In the genomic region with DNA sequence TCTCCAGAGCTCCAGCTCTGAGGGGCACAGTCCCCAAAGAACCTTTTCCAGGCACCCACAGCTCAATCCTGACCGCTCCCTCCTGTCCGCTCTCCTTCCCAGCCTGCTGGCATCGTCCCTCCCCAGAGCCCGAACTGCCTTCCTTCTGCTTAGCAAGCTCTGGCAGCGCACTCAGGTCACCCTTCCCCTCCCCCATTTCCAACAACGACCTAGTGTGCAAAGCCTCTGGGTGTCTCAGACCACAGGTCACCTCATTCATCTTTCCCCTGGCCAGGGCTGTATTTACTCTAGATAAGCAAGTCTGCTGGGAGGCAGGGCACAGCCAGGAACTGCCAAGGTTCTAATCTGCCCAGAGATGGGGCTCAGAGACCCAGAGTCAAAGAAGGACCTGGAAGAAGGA, we compare ENCODE assay signal across 14 mouse cellular contexts. TPM values are rescaled to one million over a fixed set of nuclear protein-coding genes. Genes with fewer than 3 reads are reported as not detected.
DNase-seq lines count a peak whose midpoint lies in the region; ATAC-seq lines count a peak whose summit lies in the region.
"Had no signal": no experiment of that assay in that cellular context is flagged by ENCODE, and none has a peak within 500 bp of the region (broad histone marks: within the 10 kb centered on the region; RNA-seq: fewer than 3 reads in every experiment).

No protein-coding gene starts in this region.

- no peak overlapping the region for H3K9ac ChIP-seq in liver, embryonic 11.5 days (ENCODE audit: low read depth, low read length)
- H3K9ac ChIP-seq in hindbrain, embryonic 16.5 days (ENCODE audit: low read depth, low read length) = no peak overlapping the region
- H3K9ac ChIP-seq: limb, embryonic 15.5 days had no signal

- peak; percentile 22 for DNase-seq in embryo, embryonic 9.5 days (ENCODE audit: extremely low spot score)
- no peak for DNase-seq in embryo, embryonic 10 days (ENCODE audit: low spot score)
- no peak for DNase-seq in heart, embryonic 10.5 days (ENCODE audit: low spot score)
- DNase-seq in liver, embryonic 11.5 days (ENCODE audit: low spot score) = peak; percentile 46
- DNase-seq in lung, postnatal 36 days = peak; percentile 18
- DNase-seq in kidney, postnatal 36 days = no peak
- DNase-seq in natural killer cell, adult 2 months (ENCODE audit: low spot score in 2 of 2) = no peak
- DNase-seq: B cell, adult 2 months; gastrocnemius, postnatal 10 days; thymus, postnatal 4 days had no signal

- peak overlapping the region; percentile 84 for H3K27ac ChIP-seq in heart, embryonic 10.5 days
- no peak overlapping the region; the same call in 1 of the 2 replicates for H3K27ac ChIP-seq in liver, embryonic 11.5 days (ENCODE audit: low read depth, low read length)
- H3K27ac ChIP-seq in hindbrain, embryonic 16.5 days (ENCODE audit: low read depth, low read length) = no peak overlapping the region
- H3K27ac ChIP-seq: limb, embryonic 15.5 days had no signal

- 21% methylated on average over 6 of the region's 6 CpGs for WGBS in heart, embryonic 10.5 days
- WGBS in liver, embryonic 11.5 days = 28% methylated on average over 6 of the region's 6 CpGs
- 48% methylated on average over 6 of the region's 6 CpGs for WGBS in hindbrain, embryonic 16.5 days

- H3K36me3 ChIP-seq in heart, embryonic 10.5 days = no peaks in the 10 kb centered on the region
- no peaks in the 10 kb centered on the region for H3K36me3 ChIP-seq in liver, embryonic 11.5 days (ENCODE audit: control insufficient read depth, insufficient read depth, low read length)
- no peaks in the 10 kb centered on the region for H3K36me3 ChIP-seq in hindbrain, embryonic 16.5 days (ENCODE audit: control insufficient read depth, insufficient read depth, low read length)
- H3K36me3 ChIP-seq: limb, embryonic 15.5 days had no signal

- peak; percentile 45; the same call in 1 of the 2 replicates for ATAC-seq in liver, embryonic 11.5 days (replicated peaks; ENCODE audit: low FRiP score)
- ATAC-seq in hindbrain, embryonic 16.5 days = no peak
- ATAC-seq: inflammation-experienced regulatory T-cells, adult 6 months; Patski had no signal

- H3K27me3 ChIP-seq in heart, embryonic 10.5 days (ENCODE audit: insufficient read depth, poor library complexity, severe bottlenecking) = peaks cover 12% of the 10 kb centered on the region
- peaks cover 5% of the 10 kb centered on the region; the same call in 1 of the 2 replicates for H3K27me3 ChIP-seq in liver, embryonic 11.5 days (replicated peaks; ENCODE audit: control insufficient read depth, insufficient read depth, low read length)
- no peaks in the 10 kb centered on the region for H3K27me3 ChIP-seq in hindbrain, embryonic 16.5 days (replicated peaks; ENCODE audit: control insufficient read depth, insufficient read depth, low read length)

- H3K4me1 ChIP-seq in heart, embryonic 10.5 days = peaks cover 72% of the 10 kb centered on the region
- peaks cover 25% of the 10 kb centered on the region for H3K4me1 ChIP-seq in liver, embryonic 11.5 days (replicated peaks; ENCODE audit: control insufficient read depth, insufficient read depth, low read length)
- H3K4me1 ChIP-seq in hindbrain, embryonic 16.5 days (ENCODE audit: control insufficient read depth, insufficient read depth, low read depth, low read length) = peaks cover 8% of the 10 kb centered on the region

- H3K4me3 ChIP-seq in heart, embryonic 10.5 days = no peak overlapping the region
- H3K4me3 ChIP-seq in liver, embryonic 11.5 days (ENCODE audit: low read depth, low read length) = no peak overlapping the region
- no peak overlapping the region for H3K4me3 ChIP-seq in hindbrain, embryonic 16.5 days (ENCODE audit: low read length)
- H3K4me3 ChIP-seq: limb, embryonic 15.5 days had no signal

- no peaks in the 10 kb centered on the region for H3K9me3 ChIP-seq in heart, embryonic 10.5 days
- H3K9me3 ChIP-seq in liver, embryonic 11.5 days (ENCODE audit: control insufficient read depth, low read length) = no peaks in the 10 kb centered on the region
- H3K9me3 ChIP-seq in hindbrain, embryonic 16.5 days (ENCODE audit: control insufficient read depth, low read length) = no peaks in the 10 kb centered on the region
- H3K9me3 ChIP-seq: limb, embryonic 15.5 days had no signal

- peak overlapping the region; percentile 16 for H3K4me2 ChIP-seq in liver, embryonic 11.5 days
- no peak overlapping the region for H3K4me2 ChIP-seq in hindbrain, embryonic 16.5 days (ENCODE audit: low read length)
- H3K4me2 ChIP-seq: limb, embryonic 15.5 days had no signal

RNA-seq across cellular contexts. Expression of a gene that starts 27.4 kb away (rescaled TPM):
- 17.0 and 34.2 TPM in 2 replicates for polyA plus RNA-seq in heart, embryonic 10.5 days (2016; fragmentation: Nextera tagmentation; extraction: Ambion mirVana)
- 0.75 and 1.6 TPM in 2 replicates for polyA plus RNA-seq in liver, embryonic 11.5 days (2014; fragmentation: Nextera tagmentation; extraction: Ambion mirVana)
- polyA plus RNA-seq in hindbrain, embryonic 16.5 days (2015; fragmentation: Nextera tagmentation; extraction: Ambion mirVana) = 8.0 and 10.6 TPM in 2 replicates
- polyA plus RNA-seq: Patski had no signal

RNA-seq across cellular contexts. Expression of a gene that starts 32.3 kb away (rescaled TPM):
- polyA plus RNA-seq in heart, embryonic 10.5 days (2016; fragmentation: Nextera tagmentation; extraction: Ambion mirVana) = 25.5 and 28.4 TPM in 2 replicates
- polyA plus RNA-seq in liver, embryonic 11.5 days (2014; fragmentation: Nextera tagmentation; extraction: Ambion mirVana) = 17.6 and 18.6 TPM in 2 replicates
- 33.6 and 35.4 TPM in 2 replicates for polyA plus RNA-seq in hindbrain, embryonic 16.5 days (2015; fragmentation: Nextera tagmentation; extraction: Ambion mirVana)

RNA-seq across cellular contexts. Expression of a gene that starts 51.2 kb away (rescaled TPM):
- 323 and 372 TPM in 2 replicates for polyA plus RNA-seq in heart, embryonic 10.5 days (2016; fragmentation: Nextera tagmentation; extraction: Ambion mirVana)
- polyA plus RNA-seq in liver, embryonic 11.5 days (2014; fragmentation: Nextera tagmentation; extraction: Ambion mirVana) = 326 and 357 TPM in 2 replicates
- 42.7 and 54.7 TPM in 2 replicates for polyA plus RNA-seq in hindbrain, embryonic 16.5 days (2015; fragmentation: Nextera tagmentation; extraction: Ambion mirVana)

Comparison
In these comparisons a context has a peak if more than half of its experiments do, and no peak if none do; other contexts are left out.
1. DNase-seq: peak in embryo, embryonic 9.5 days (single experiment), liver, embryonic 11.5 days (single experiment) and lung, postnatal 36 days (single experiment); none in embryo, embryonic 10 days (single experiment), heart, embryonic 10.5 days (single experiment), kidney, postnatal 36 days (0 of 2) and natural killer cell, adult 2 months (0 of 2).